Mouse (Mus musculus) heart, adult 18-20 months (tissue): ENCODE measurements at regions not wholly inside any gene's neighbourhood (a gene's known extent, or its start where the extent isn't known, plus 50 kb on each side); places are given as distances from the start of the nearest gene placed in this dataset.

ENCODE experiments used
- DNase-seq, 2 experiments: peaks; one replicate each; pipeline ENCODE4 v3.0.0; 2021 to 2022; ENCODE audit warnings: mixed read lengths in 1 of 2

- DNase-seq = peak; percentile 62 to 71
Measured at GRCm38 (mm10) chr13:37619841-37620725, 158.1 kb upstream of the Rreb1 start.

DNA sequence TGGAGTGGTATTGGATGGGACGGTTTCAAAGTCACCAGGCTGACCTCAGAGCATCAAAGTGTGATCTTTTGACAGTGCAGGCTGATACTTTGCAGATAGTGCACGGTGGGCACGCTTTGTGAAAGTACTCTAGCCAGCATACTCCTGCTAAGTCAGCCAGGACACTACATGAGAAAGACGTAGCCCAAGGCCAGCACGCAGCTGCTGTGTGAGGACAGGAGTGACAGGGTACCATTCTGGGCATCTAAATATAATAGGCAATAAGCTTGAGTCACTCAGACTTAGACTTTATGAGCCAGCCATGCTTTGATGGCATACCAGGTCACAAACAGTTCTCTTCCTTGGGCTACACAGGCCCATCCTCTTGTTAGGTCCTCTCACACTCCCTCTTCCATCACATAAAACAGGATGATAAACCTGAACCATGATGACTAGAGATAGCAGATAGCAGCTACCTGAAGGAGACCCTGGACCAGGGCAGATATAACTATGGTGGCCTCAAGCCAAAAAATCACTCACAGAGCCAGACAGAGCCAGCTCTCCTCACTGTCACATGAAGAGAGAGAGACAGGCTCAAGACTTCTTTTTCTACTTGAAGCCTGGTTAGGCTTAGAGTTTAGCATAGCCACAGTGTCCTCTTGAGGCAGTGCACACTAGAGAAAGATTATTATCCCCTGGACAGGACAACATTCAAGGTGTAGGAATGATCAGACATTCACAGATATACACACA lies 156.7 kb upstream of the Rreb1 start:
- DNase-seq = no peak

GRCm38 (mm10) chr13:37622366-37623088 lies 155.7 kb upstream of the Rreb1 start:
- no peak for DNase-seq

DNA sequence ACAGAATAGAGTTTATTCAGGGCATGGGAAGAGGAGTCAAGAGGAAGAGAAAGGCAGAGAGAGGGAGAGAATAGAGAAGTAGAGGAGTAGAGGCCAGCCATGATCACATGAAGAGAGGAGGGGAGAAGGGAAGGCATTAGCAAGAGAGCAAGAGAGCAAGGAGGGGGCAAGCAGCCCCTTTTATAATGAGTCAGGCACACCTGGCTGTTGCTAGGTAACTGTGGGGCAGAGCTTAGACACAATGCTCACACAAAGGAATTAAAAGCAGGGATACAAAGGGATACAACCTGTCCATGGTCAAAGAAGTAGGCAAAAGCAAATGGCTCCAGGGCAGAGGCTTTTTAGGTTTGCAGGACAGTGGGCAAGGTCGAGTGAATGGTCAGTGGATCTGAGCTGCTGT lies 153.5 kb upstream of the Rreb1 start:
- DNase-seq = no peak

DNA sequence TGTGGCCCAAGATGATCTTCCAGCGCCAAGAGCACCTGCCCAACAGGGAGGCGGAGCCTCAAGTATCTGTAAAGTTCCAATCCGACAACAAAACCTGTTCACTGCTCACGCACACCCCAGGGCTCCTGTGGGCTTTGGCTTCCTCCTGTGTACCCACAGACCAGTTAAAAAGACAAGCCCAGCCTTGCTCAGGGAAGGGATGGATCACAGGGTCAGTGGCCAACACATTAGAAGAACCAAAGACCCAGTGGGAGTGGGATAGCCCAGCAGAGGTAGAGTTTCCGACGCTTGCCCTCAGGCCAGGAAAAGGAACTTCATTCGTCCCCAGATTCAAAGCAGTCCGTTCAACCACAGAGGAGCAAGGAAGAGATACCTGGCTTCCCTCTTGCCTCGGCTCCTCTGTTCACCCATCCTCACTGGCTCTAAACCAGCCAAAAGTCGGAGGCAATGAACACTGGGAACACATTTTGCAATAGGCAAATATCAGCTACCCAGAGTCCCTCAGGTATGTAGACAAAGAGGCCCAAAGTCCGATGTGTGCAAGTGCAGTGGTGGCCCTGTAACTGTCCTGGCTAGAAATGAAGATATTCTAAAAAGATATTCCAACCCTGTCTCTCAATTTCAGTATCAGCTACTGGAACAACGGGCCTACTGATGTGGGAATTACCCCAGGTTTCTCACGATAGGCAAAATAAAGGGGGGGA lies 152.5 kb upstream of the Rreb1 start:
- no peak for DNase-seq

- peak in 1 of 2 experiments; percentile 80 for DNase-seq
Measured at GRCm38 (mm10) chr13:37628391-37629270, 149.6 kb upstream of the Rreb1 start.

DNA sequence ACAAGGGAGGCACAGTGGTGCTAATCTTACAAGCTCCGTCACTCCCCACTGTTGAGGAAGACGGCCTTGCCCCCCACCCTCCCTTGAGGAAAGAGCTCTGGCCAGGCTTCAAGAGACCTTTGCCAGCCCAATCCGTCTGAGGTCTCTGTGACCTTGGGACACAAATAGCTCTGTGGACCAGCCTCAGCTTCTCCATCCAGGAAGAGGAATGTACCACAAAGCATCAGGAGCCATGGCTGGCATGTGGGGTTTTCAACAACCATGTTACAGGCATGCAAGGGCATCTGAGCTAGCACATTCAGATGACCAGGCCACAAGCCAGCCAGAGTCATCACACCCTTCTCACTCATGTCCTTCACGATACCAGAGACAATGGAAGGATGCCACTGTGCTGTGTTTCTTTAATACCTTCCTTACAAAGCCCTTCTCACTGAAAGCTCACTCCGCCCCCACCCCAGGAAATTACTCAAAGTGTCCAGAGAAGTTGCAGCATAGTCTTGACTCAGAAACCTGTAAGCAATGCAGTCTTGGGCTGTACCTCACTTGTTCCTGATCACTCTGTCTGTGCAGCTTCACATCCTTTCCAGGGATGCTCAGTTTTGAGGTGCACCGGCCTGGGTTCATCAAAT lies 148.8 kb upstream of the Rreb1 start:
- peak; percentile 72 to 77 for DNase-seq

DNA sequence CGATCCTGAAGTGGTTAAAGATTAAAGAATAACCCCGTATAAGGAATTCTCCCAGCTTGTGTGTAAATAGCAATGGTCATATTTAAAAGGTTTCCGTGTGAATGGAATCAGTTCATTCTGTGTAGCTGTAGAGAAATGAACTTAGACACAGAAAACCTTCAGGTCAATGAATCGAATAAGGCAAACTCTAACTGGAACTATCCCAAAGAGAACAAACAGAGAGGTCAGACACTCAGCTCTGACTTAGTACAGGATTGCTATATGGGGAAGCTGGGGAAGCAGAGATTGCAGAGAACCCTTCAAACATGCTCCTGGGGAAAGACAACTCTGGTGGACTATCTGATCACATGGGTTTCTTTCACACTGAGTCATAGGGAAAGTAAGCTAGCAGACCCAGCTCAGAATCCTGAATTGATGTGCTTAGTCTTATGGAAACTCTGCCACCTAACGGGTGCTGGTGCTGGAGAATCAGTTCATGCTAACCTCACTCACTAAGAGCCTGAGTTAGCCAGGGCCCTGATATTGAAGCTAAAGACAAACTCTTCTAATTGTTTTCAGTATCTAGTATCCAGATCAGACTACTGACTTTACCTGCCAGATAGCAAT lies 145.3 kb upstream of the Rreb1 start:
- no peak for DNase-seq

DNA sequence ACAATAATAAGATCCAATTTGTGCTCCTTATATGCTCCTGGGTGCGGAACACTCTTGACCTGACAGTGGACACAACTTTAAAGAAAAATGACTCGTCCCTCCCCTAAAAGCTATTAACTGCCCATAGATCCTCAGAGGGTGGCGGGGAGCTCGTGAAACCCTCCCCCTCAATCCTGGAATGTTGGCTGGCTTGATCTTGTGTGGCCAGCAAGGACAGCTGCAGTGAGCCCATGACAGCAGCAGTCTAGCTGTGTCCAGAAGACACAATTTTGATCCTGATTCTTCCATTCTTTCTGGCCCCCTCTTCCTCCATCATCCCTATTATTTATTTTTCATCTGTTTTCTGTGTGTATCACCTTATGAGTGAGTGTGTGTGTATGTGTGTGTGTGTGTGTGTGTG lies 141.8 kb upstream of the Rreb1 start:
- no peak for DNase-seq

DNA sequence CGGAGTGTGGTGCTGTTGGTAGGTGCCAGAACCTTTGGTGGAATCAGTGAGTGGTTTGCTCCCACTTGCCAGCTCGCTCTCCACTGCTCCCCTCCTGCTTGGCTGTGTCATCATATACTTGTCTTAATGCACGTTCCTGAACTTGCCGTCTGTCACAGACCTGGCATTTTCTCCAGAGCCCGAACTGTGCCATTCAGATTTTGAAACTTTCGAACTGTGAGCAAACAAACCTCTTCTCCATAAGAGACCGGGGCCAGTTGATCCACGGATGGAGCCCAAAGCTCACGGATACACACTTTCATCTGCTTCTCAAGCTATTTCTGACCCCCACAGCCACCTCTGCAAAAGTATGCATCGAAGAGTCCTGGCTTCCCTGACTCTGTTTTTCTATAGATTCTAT lies 141.0 kb upstream of the Rreb1 start:
- no peak for DNase-seq

DNA sequence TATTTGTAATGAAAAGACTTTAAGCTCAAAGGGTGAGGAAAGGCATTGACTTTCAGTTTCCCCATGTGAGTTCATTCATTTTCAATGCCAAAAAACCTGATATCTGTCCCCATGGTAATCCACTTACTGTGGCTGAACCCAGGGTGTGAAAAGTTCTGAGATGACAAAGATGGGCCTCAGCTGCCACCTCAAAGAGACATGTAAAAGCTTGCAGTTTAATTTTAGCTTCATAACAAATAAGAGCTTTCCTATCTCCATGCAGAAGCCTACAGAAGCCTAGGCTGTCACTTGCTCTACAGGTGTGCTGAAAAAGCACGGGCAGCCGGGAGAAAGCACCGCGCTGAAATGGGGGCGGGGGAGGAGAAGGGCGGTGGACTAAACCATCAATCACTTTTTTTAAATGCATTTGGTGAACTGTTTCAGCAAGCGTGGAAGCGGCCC lies 140.1 kb upstream of the Rreb1 start:
- no peak for DNase-seq

DNA sequence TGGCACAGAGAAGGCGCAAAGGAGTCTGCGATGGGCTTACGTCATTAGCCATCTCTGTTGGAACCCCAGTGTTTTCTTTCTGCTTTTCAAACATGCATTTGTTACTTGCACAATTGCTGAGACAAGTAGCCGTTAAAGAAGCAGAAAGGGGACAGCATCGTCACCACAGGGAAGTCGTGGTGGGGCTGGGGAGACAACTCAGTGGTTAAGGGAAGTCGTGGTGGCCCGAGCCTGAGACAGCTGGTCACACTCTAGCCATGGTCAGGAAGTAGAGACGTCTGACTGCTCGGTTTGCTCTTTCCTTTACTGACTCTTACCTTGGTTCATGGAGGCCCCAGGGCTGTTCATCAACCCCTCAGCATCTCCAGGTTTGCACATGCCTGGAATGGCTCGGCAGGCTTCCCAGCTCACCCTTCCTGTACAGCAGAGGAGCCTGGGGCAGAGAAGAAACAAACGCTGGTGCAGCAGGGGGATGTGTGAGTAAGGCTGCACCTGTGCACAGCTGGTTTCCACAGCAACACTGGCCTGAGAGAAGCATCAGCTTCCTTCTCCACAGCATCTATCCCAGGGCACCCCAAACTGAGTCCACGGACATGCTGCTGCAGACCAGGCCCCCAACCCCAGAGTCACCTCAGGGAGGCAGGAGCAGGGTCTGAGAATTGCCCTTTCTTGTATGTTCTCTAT lies 135.6 kb upstream of the Rreb1 start:
- no peak for DNase-seq

- DNase-seq = no peak
Measured at GRCm38 (mm10) chr13:37644751-37645181, 133.4 kb upstream of the Rreb1 start.

- DNase-seq = no peak
Measured at GRCm38 (mm10) chr13:37649467-37650080, 128.6 kb upstream of the Rreb1 start.

- DNase-seq = no peak
Measured at GRCm38 (mm10) chr13:37651221-37651946, 126.8 kb upstream of the Rreb1 start.

GRCm38 (mm10) chr13:37654651-37655050 lies 123.5 kb upstream of the Rreb1 start:
- DNase-seq = no peak

DNA sequence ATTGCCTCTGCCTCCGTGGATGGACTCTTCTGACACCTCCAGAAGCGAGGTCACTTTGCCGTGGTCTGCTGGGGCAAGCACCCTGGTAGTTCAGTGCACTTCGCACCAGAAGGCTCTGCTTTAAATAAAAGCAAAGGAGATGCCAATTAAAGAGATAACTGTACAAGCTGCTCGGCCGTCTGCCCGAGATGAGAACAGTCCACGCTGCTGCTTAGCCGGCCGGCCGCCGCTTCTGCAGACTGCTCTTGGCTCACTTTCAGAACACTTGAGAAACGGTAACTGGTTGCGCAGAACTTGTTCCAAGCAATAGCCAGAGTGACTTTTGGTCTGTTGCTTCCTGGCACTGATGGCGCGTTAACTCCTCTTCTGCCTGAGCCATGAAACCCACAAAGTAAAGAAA lies 121.0 kb upstream of the Rreb1 start:
- DNase-seq = peak; percentile 85 to 91

- DNase-seq = peak; percentile 36 to 49
Measured at GRCm38 (mm10) chr13:37658034-37658433, 120.2 kb upstream of the Rreb1 start.
